Mouse (Mus musculus) hematopoietic stem cell, adult 5-6 weeks (primary cell): ENCODE data around the gene Irf2. TPM values are rescaled to one million over a fixed set of nuclear protein-coding genes. Genes with fewer than 3 reads are reported as not detected.

Experiments used
- ATAC-seq, 2 experiments: fragments of 125-278 bp in 1 of 2; replicated peaks in 1 of 2; 2 replicates each; pipeline ENCODE4 v1.8.0; 2016 to 2017; ENCODE audit warnings: inconsistent platforms in 2 of 2, mild to moderate bottlenecking in 2 of 2, moderate number of reproducible peaks in 2 of 2, low read depth in 1 of 2, moderate TSS enrichment in 1 of 2; ENCODE audit not compliant: low FRiP score in 2 of 2, poor library complexity in 2 of 2, severe bottlenecking in 2 of 2, insufficient read depth in 1 of 2, low TSS enrichment in 1 of 2
- total RNA-seq: library from RNA; stranded (forward); fragments of 172-1452, 232-1000 nt; gene quantifications from 2 replicates; pipeline ENCODE4 v1.2.3, GENCODE M21; 2017

Irf2 gene
- total RNA-seq, 1 experiment from 2014 or later = 44.8 TPM

GRCm38 (mm10) chr8:46871086-46871485 lies 131.6 kb downstream of the Irf2 start:
- no peak for ATAC-seq

GRCm38 (mm10) chr8:46875615-46876293 lies 136.2 kb downstream of the Irf2 start:
- ATAC-seq = peak in 1 of 2 experiments; percentile 33; a peak in 1 of 4 replicates

GRCm38 (mm10) chr8:46881348-46881747 lies 141.8 kb downstream of the Irf2 start:
- ATAC-seq = no peak

GRCm38 (mm10) chr8:46881755-46882419 lies 142.4 kb downstream of the Irf2 start:
- no peak for ATAC-seq

- ATAC-seq = no peak
Measured at GRCm38 (mm10) chr8:46882743-46883142, 143.2 kb downstream of the Irf2 start.

GRCm38 (mm10) chr8:46883232-46884000 lies 143.9 kb downstream of the Irf2 start:
- no peak for ATAC-seq

- ATAC-seq = no peak; a peak in 1 of 4 replicates
Measured at GRCm38 (mm10) chr8:46885786-46886185, 146.3 kb downstream of the Irf2 start.

- ATAC-seq = no peak; a peak in 1 of 4 replicates
Measured at GRCm38 (mm10) chr8:46886216-46886615, 146.7 kb downstream of the Irf2 start.

DNA sequence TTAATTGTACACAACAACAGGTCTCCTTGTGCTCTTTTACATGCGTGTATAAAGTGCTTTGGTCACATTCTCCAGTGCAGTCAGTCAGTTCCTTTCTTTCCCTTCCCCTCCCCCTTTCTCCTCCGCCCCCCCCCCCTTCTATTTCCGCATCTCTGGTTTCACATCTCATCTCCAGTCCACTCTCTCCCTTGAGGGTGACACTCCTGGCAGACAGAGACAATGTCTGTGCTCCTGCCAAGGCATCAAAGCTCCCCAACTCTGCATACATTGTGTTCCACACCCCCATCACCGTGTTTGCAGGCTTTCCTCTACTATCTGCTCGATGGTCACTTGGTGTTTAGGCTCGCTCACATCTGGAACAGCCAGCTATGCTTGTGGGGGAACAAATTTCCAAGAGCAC lies 147.9 kb downstream of the Irf2 start:
- no peak for ATAC-seq

GRCm38 (mm10) chr8:46888575-46888974 lies 149.0 kb downstream of the Irf2 start:
- no peak for ATAC-seq

DNA sequence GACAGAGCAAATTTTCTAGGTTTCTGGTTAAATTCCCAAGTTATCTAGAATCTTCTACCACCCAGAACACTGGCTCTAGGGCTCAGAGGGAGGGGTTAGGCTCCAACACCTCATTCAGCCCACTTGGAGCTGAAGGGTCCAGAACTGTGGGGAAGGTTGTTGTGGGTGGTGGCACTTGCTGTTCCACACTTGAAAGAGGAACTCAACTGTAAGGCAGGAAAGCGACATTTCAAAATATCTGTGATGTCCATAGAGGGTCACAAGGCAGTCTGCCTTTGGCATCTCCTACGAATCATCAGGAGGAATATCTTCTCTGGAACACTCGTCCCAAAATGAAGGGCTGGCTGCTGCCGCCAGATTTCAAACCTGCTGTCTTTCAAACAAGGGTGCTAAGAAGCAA lies 150.7 kb downstream of the Irf2 start:
- peak; percentile 57 to 60; a peak in 3 of 4 replicates for ATAC-seq

- ATAC-seq = peak; percentile 43 to 50
Measured at GRCm38 (mm10) chr8:46892511-46893273, 153.2 kb downstream of the Irf2 start.

- ATAC-seq = no peak
Measured at GRCm38 (mm10) chr8:46894385-46894784, 154.9 kb downstream of the Irf2 start.

- no peak for ATAC-seq
Measured at GRCm38 (mm10) chr8:46896005-46896404, 156.5 kb downstream of the Irf2 start.

DNA sequence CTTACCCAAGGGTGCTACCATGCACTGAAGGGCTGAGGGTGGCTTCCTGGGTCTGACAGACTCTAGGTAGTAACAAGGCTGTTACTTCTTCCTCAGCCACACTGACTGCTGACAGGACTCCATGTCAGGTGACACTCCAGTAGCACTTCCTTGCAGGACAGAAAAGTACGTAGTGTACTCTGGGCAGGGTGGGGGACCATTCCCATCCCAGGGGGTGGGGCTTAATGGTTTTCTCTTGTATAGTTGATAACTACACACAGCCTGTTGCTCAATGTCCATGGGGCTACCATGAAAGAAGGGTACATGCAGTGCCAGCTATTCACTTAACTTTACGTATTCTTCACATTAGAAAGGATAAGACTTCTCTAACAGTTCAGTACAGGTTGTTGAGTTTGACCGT lies 157.2 kb downstream of the Irf2 start:
- ATAC-seq = no peak
